Mouse (Mus musculus) embryonic fibroblast, embryonic 13.5 days (primary cell): ENCODE measurements around the gene Rarres2.

Experiments used
- CTCF ChIP-seq: IDR thresholded peaks from 2 replicates; pipeline ENCODE4 v1.5.1; 2011; ENCODE audit warnings: mild to moderate bottlenecking, control low read depth, low read length, moderate library complexity, borderline replicate concordance; ENCODE audit not compliant: insufficient read depth
- POLR2A ChIP-seq: IDR thresholded peaks from 2 replicates; pipeline ENCODE4 v1.6.1; 2011; ENCODE audit warnings: low read depth, mild to moderate bottlenecking, control low read depth, low read length, moderate library complexity

GRCm38 (mm10) chr6:48530862-48531261 lies 41.7 kb downstream of the Rarres2 start:
- TF ChIP-seq CTCF (no peak), POLR2A (no peak)
